Mouse (Mus musculus): ENCODE data around the gene Chmp4b. TPM values are rescaled to one million over a fixed set of nuclear protein-coding genes. Genes with fewer than 3 reads are reported as not detected.

The Chmp4b gene
- polyA plus RNA-seq (2017; shearing (Covaris generic)) = 17.2 TPM

GRCm38 (mm10) chr2:154651363-154651762 is at the start of gene Chmp4b:
Gene Chmp4b, plus strand, starts transcription at chr2:154651705.

GRCm38 (mm10) chr2:154603638-154604153 is 47.8 kb upstream of the Chmp4b start, which contains the start of gene Pxmp4:
Gene Pxmp4, minus strand, starts transcription at chr2:154603708.

GRCm38 (mm10) chr2:154613118-154614115 is 38.1 kb upstream of the Chmp4b start, which contains the start of the genes Zfp341 and 4930519P11Rik:
Gene Zfp341, plus strand, starts transcription at chr2:154613297.
Gene 4930519P11Rik, minus strand, starts transcription at chr2:154613437.

Other genes starting within 250 kb of the Chmp4b start
- not detected for gene Snta1, start 243.6 kb upstream of the Chmp4b start, polyA plus RNA-seq (2017; shearing (Covaris generic))
- gene Cbfa2t2, start 215.2 kb upstream of the Chmp4b start, polyA plus RNA-seq (2017; shearing (Covaris generic)) = 22.7 TPM
- not detected for gene 1700003F12Rik, start 104.6 kb upstream of the Chmp4b start, polyA plus RNA-seq (2017; shearing (Covaris generic))
- not detected for gene Actl10, start 99.9 kb upstream of the Chmp4b start, polyA plus RNA-seq (2017; shearing (Covaris generic))
- gene Necab3, start 92.8 kb upstream of the Chmp4b start, polyA plus RNA-seq (2017; shearing (Covaris generic)) = not detected
- gene E2f1, start 81.8 kb upstream of the Chmp4b start, polyA plus RNA-seq (2017; shearing (Covaris generic)) = 1.3 TPM
- gene Pxmp4, start 48.0 kb upstream of the Chmp4b start, polyA plus RNA-seq (2017; shearing (Covaris generic)) = 8.7 TPM
- 0.60 TPM for gene Zfp341, start 38.4 kb upstream of the Chmp4b start, polyA plus RNA-seq (2017; shearing (Covaris generic))
- gene 4930519P11Rik, start 38.3 kb upstream of the Chmp4b start, polyA plus RNA-seq (2017; shearing (Covaris generic)) = not detected
- gene Gm14214, start 118.3 kb downstream of the Chmp4b start, polyA plus RNA-seq (2017; shearing (Covaris generic)) = not detected
- gene Raly, start 139.4 kb downstream of the Chmp4b start, polyA plus RNA-seq (2017; shearing (Covaris generic)) = 79.6 TPM
- 0.79 TPM for gene a, start 139.7 kb downstream of the Chmp4b start, polyA plus RNA-seq (2017; shearing (Covaris generic))
- gene Eif2s2, start 241.2 kb downstream of the Chmp4b start, polyA plus RNA-seq (2017; shearing (Covaris generic)) = 64.6 TPM